Mouse (Mus musculus) liver, embryonic 11.5 days (tissue): Measurements from ENCODE around the gene Habp2. TPM values are rescaled to one million over a fixed set of nuclear protein-coding genes. Genes with fewer than 3 reads are reported as not detected.
A peak's percentile ranks its signal among the peaks of the same experiment; 100 is the strongest.
"Not testable (repeated sequence)": the region's sequence is repeated elsewhere in the genome, so short reads cannot be mapped to it uniquely, and the experiment has no call there.

Experiments used
- ATAC-seq: fragments of 200-750 bp; cut with Nextera tagmentation; replicated peaks from 2 replicates; pipeline ENCODE4 v1.8.0; 2017; ENCODE audit warnings: moderate number of reproducible peaks, mild to moderate bottlenecking, moderate TSS enrichment, moderate library complexity; ENCODE audit not compliant: low FRiP score
- DNase-seq: peaks from one replicate; pipeline ENCODE4 v3.0.0-alpha.2; 2017; ENCODE audit warnings: low spot score
- H3K27ac ChIP-seq: fragments of 300-500 bp; sonication (generic); 2 replicates; pipeline ENCODE4 v1.5.1; 2014; ENCODE audit warnings: mild to moderate bottlenecking, low read depth, low read length, control low read depth
- H3K27me3 ChIP-seq: fragments of 300-500 bp; sonication (generic); replicated peaks from 2 replicates; pipeline ENCODE4 v1.6.1; 2014; ENCODE audit warnings: low read length, mixed read lengths; ENCODE audit not compliant: control insufficient read depth, insufficient read depth
- H3K36me3 ChIP-seq: fragments of 300-500 bp; sonication (generic); 2 replicates; pipeline ENCODE4 v1.6.1; 2014; ENCODE audit warnings: mild to moderate bottlenecking, low read length, moderate library complexity, mixed read lengths; ENCODE audit not compliant: control insufficient read depth, insufficient read depth
- H3K4me1 ChIP-seq: fragments of 300-500 bp; sonication (generic); replicated peaks from 2 replicates; pipeline ENCODE4 v1.6.1; 2014; ENCODE audit warnings: low read length, mixed read lengths; ENCODE audit not compliant: control insufficient read depth, insufficient read depth
- H3K4me2 ChIP-seq: fragments of 300-500 bp; sonication (generic); 2 replicates; pipeline ENCODE4 v1.6.1; 2014; ENCODE audit warnings: mild to moderate bottlenecking, control low read depth, moderate library complexity
- H3K4me3 ChIP-seq: fragments of 300-500 bp; sonication (generic); 2 replicates; pipeline ENCODE4 v1.5.1; 2014; ENCODE audit warnings: low read depth, low read length, control low read depth
- H3K9ac ChIP-seq: fragments of 300-500 bp; sonication (generic); 2 replicates; pipeline ENCODE4 v1.6.1; 2014; ENCODE audit warnings: low read depth, low read length, control low read depth
- H3K9me3 ChIP-seq: fragments of 300-500 bp; sonication (generic); 2 replicates; pipeline ENCODE4 v1.6.1; 2016; ENCODE audit warnings: low read length, inconsistent platforms, mixed read lengths; ENCODE audit not compliant: control insufficient read depth
- WGBS: fragments of 180-500 bp; shearing (Covaris S2); extraction: QIAGEN DNeasy Blood & Tissue Kit; methylation state at CpG from one replicate; pipeline ENCODE4 v1.1.7; 2014; 5-methylcytosine and 5-hydroxymethylcytosine counted together
- polyA plus RNA-seq: library from polyadenylated mRNA; unstranded; fragments of >200 nt; fragmentation: Nextera tagmentation; extraction: Ambion mirVana; gene quantifications from 2 replicates; pipeline ENCODE4 v1.2.1, GENCODE M21; 2014

Habp2 gene
- polyA plus RNA-seq, 1 experiment from 2014 or later, result 56.3 TPM

GRCm38 (mm10) chr19:56356480-56357373, 69.8 kb downstream of the Habp2 start:
- Histone ChIP-seq H3K9ac (no peak overlapping the region), H3K4me3 (no peak overlapping the region), H3K36me3 (no peaks in the 10 kb centered on the region), H3K27ac (no peak overlapping the region), H3K4me1 (no peaks in the 10 kb centered on the region), H3K4me2 (no peak overlapping the region), H3K9me3 (0 out of 2 replicates have a peak, but pooled peaks cover 2% of the 10 kb centered on the region), H3K27me3 (no peaks in the 10 kb centered on the region)
- 33% methylated on average over 17 of the region's 17 CpGs for WGBS
- DNase-seq (peak; percentile 73), ATAC-seq (no peak)

- not testable (repeated sequence) for H3K4me2 ChIP-seq, H3K9me3 ChIP-seq
Measured at GRCm38 (mm10) chr19:56357374-56357708, 70.4 kb downstream of the Habp2 start.

GRCm38 (mm10) chr19:56358890-56359289, 72.0 kb downstream of the Habp2 start:
- H3K27ac ChIP-seq, result no peak overlapping the region
- H3K27me3 ChIP-seq, result no peaks in the 10 kb centered on the region
- DNase-seq (no peak), ATAC-seq (no peak)
- H3K9me3 ChIP-seq, result no peaks in the 10 kb centered on the region
- no peak overlapping the region for H3K4me2 ChIP-seq
- no peak overlapping the region for H3K9ac ChIP-seq
- H3K4me1 ChIP-seq, result no peaks in the 10 kb centered on the region
- H3K4me3 ChIP-seq, result no peak overlapping the region
- no peaks in the 10 kb centered on the region for H3K36me3 ChIP-seq
- WGBS, result 64% methylated on average over 2 of the region's 2 CpGs

More at GRCm38 (mm10) chr19:56357374-56357708, 70.4 kb downstream of the Habp2 start:
- not testable (repeated sequence) for DNase-seq, H3K4me1 ChIP-seq, H3K27me3 ChIP-seq, H3K27ac ChIP-seq, H3K36me3 ChIP-seq, H3K9ac ChIP-seq, H3K4me3 ChIP-seq, ATAC-seq
- 64% methylated on average over 2 of the region's 2 CpGs for WGBS

- Histone ChIP-seq H3K36me3 (no peaks in the 10 kb centered on the region), H3K9me3 (no peaks in the 10 kb centered on the region), H3K4me2 (no peak overlapping the region), H3K4me3 (no peak overlapping the region), H3K9ac (no peak overlapping the region), H3K4me1 (no peaks in the 10 kb centered on the region), H3K27ac (no peak overlapping the region), H3K27me3 (no peaks in the 10 kb centered on the region)
- ATAC-seq, result no peak
- DNase-seq, result no peak
- 65% methylated on average over 15 of the region's 15 CpGs for WGBS
Measured at GRCm38 (mm10) chr19:56363721-56364460, 77.0 kb downstream of the Habp2 start.

GRCm38 (mm10) chr19:56364563-56364962, 77.6 kb downstream of the Habp2 start:
- Histone ChIP-seq H3K27ac (no peak overlapping the region), H3K27me3 (no peaks in the 10 kb centered on the region), H3K4me2 (no peak overlapping the region), H3K9me3 (no peaks in the 10 kb centered on the region), H3K4me1 (no peaks in the 10 kb centered on the region), H3K9ac (no peak overlapping the region), H3K4me3 (no peak overlapping the region), H3K36me3 (no peaks in the 10 kb centered on the region)
- DNase-seq (no peak), ATAC-seq (no peak)
- 94% methylated on average over 8 of the region's 8 CpGs for WGBS

GRCm38 (mm10) chr19:56366168-56366567, 79.2 kb downstream of the Habp2 start:
- no peaks in the 10 kb centered on the region for H3K4me1 ChIP-seq
- no peaks in the 10 kb centered on the region for H3K36me3 ChIP-seq
- no peak overlapping the region for H3K27ac ChIP-seq
- no peaks in the 10 kb centered on the region for H3K9me3 ChIP-seq
- H3K4me2 ChIP-seq, result no peak overlapping the region
- DNase-seq (no peak), ATAC-seq (no peak)
- no peak overlapping the region for H3K4me3 ChIP-seq
- 85% methylated on average over 11 of the region's 11 CpGs for WGBS
- H3K27me3 ChIP-seq, result no peaks in the 10 kb centered on the region
- H3K9ac ChIP-seq, result no peak overlapping the region

GRCm38 (mm10) chr19:56366625-56367024, 79.7 kb downstream of the Habp2 start:
- H3K36me3 ChIP-seq, result no peaks in the 10 kb centered on the region
- H3K9ac ChIP-seq, result no peak overlapping the region
- no peaks in the 10 kb centered on the region for H3K4me1 ChIP-seq
- no peak overlapping the region for H3K4me2 ChIP-seq
- ATAC-seq (no peak), DNase-seq (no peak)
- no peak overlapping the region for H3K4me3 ChIP-seq
- H3K27ac ChIP-seq, result no peak overlapping the region
- 86% methylated on average over 9 of the region's 9 CpGs for WGBS
- no peaks in the 10 kb centered on the region for H3K9me3 ChIP-seq
- H3K27me3 ChIP-seq, result no peaks in the 10 kb centered on the region

- H3K4me1 ChIP-seq, result no peaks in the 10 kb centered on the region
- ATAC-seq (no peak), DNase-seq (no peak)
- no peaks in the 10 kb centered on the region for H3K27me3 ChIP-seq
- H3K9me3 ChIP-seq, result no peaks in the 10 kb centered on the region
- H3K4me2 ChIP-seq, result no peak overlapping the region
- H3K36me3 ChIP-seq, result no peaks in the 10 kb centered on the region
- no peak overlapping the region for H3K27ac ChIP-seq
- no peak overlapping the region for H3K4me3 ChIP-seq
- 78% methylated on average over 7 of the region's 7 CpGs for WGBS
- H3K9ac ChIP-seq, result no peak overlapping the region
Measured at GRCm38 (mm10) chr19:56367778-56368177, 80.8 kb downstream of the Habp2 start.
